Comparison of ENCODE assay signal across 33 mouse cellular contexts in genomic region chr17:8233618-8234214, GRCm38 (mm10). TPM values are rescaled to one million over a fixed set of nuclear protein-coding genes. Genes with fewer than 3 reads are reported as not detected.
DNase-seq lines count a peak whose midpoint lies in the region; ATAC-seq and TF ChIP-seq lines count a peak whose summit lies in the region.
"Had no signal": no experiment of that assay in that cellular context is flagged by ENCODE, and none has a peak within 500 bp of the region (broad histone marks: within the 10 kb centered on the region; RNA-seq: fewer than 3 reads in every experiment).

No protein-coding gene starts in this region.

- TF ChIP-seq CTCF in gastrocnemius, adult 2 months (IDR thresholded peaks at IDR 0.05) = no peak
- no peak for TF ChIP-seq CTCF in left cerebral cortex, adult 2 months (IDR thresholded peaks at IDR 0.05)

- no peak for DNase-seq in gastrocnemius, adult 2 months
- DNase-seq in gastrocnemius, postnatal 4 days (ENCODE audit: low spot score in 2 of 2) = no peak
- DNase-seq in B cell, adult 2 months = peak; percentile 55 to 61
- no peak for DNase-seq in left cerebral cortex, adult 2 months (ENCODE audit: extremely low spot score in 1 of 2, low spot score in 2 of 2)
- DNase-seq in frontal cortex, postnatal 14 days (ENCODE audit: low spot score in 2 of 2) = no peak
- DNase-seq in adrenal gland, postnatal 10 days = no peak
- DNase-seq: adrenal gland, adult 2 months; cerebellum, adult 18-20 months; cerebellum, postnatal 14 days; embryo, embryonic 11 days; gastrocnemius, postnatal 14 days; heart, adult 2 months; heart, postnatal 14 days; kidney, adult 2 months; layer of hippocampus, adult 9-11 months; liver; right cerebral cortex, postnatal 14 days; thymus, postnatal 14 days had no signal

- intact Hi-C loops in gastrocnemius, adult 2 months (cut with DNase I) = no loop called here
- intact Hi-C loops in left cerebral cortex, adult 2 months (cut with DNase I) = no loop called here

- no peak overlapping the region for H3K4me3 ChIP-seq in gastrocnemius, adult 2 months
- no peak overlapping the region for H3K4me3 ChIP-seq in left cerebral cortex, adult 2 months
- H3K4me3 ChIP-seq: embryonic facial prominence, embryonic 13.5 days; erythroblast, embryonic 14.5 days; forebrain, embryonic 12.5 days; heart, adult 2 months; heart, embryonic 13.5 days; hindbrain, embryonic 12.5 days; limb, embryonic 10.5 days; liver, embryonic 15.5 days; neural tube, embryonic 15.5 days had no signal

- H3K27ac ChIP-seq in gastrocnemius, adult 2 months = peak overlapping the region; percentile 65
- H3K27ac ChIP-seq in left cerebral cortex, adult 2 months = no peak overlapping the region
- H3K27ac ChIP-seq: embryonic facial prominence, embryonic 13.5 days; forebrain, embryonic 12.5 days; heart, adult 2 months; heart, embryonic 13.5 days; hindbrain, embryonic 12.5 days; kidney, postnatal 0 days; limb, embryonic 10.5 days; liver, embryonic 15.5 days; neural tube, embryonic 15.5 days had no signal

- ATAC-seq in common myeloid progenitor, adult 5-6 weeks (replicated peaks; ENCODE audit: low read depth, poor library complexity, severe bottlenecking) = 0 out of 2 replicates have a peak, but pooled peaks have one; percentile 11
- peak; percentile 23; the same call in 1 of the 2 replicates for ATAC-seq in monocyte, adult 5-6 weeks (replicated peaks; ENCODE audit: insufficient number of reproducible peaks, low FRiP score, low TSS enrichment, poor library complexity, severe bottlenecking)
- ATAC-seq: Patski had no signal

RNA-seq across cellular contexts. Expression of gene Ccr6, which starts 2.1 kb away (rescaled TPM):
- total RNA-seq in gastrocnemius, adult 2 months (2021) = not detected
- total RNA-seq in gastrocnemius, postnatal 4 days (2021) = not detected
- total RNA-seq in common myeloid progenitor, adult 5-6 weeks (2017) = not detected in 2 replicates
- total RNA-seq in monocyte, adult 5-6 weeks (2017) = 8.5 to 10.9 TPM (median 9.5 TPM) in 3 replicates
- not detected for total RNA-seq in left cerebral cortex, adult 2 months (2021)
- total RNA-seq in adrenal gland, postnatal 10 days (2021) = under 1 TPM; 0.61 to 0.93 TPM
- total RNA-seq: adrenal gland, adult 2 months; G1E; gastrocnemius, postnatal 14 days; heart, adult 2 months; heart, postnatal 14 days; megakaryocyte-erythroid progenitor cell, adult 5-6 weeks; midbrain, postnatal 0 days had no signal

RNA-seq across cellular contexts. Expression of gene Mpc1, which starts 49.0 kb away (rescaled TPM):
- total RNA-seq in gastrocnemius, adult 2 months (2021) = 100 to 1,000 TPM; 440 to 533 TPM
- total RNA-seq in gastrocnemius, postnatal 4 days (2021) = 100 to 1,000 TPM; 157 to 162 TPM
- 113 TPM in 2 replicates for total RNA-seq in common myeloid progenitor, adult 5-6 weeks (2017)
- total RNA-seq in monocyte, adult 5-6 weeks (2017) = 48.2 to 112 TPM (median 78.5 TPM) in 3 replicates
- total RNA-seq in left cerebral cortex, adult 2 months (2021) = 100 to 1,000 TPM; 170 to 173 TPM
- total RNA-seq in adrenal gland, postnatal 10 days (2021) = 100 to 1,000 TPM; 347 to 385 TPM

Comparison
In these comparisons a context has a peak if more than half of its experiments do, and no peak if none do; other contexts are left out.
1. DNase-seq: peak in B cell, adult 2 months (2 of 2); none in gastrocnemius, adult 2 months (single experiment), gastrocnemius, postnatal 4 days (0 of 2), left cerebral cortex, adult 2 months (0 of 2), frontal cortex, postnatal 14 days (0 of 2) and adrenal gland, postnatal 10 days (single experiment).